Mouse (Mus musculus): ENCODE measurements around the gene Hrh2.
A peak's percentile ranks its signal among the peaks of the same experiment; 100 is the strongest.

Gene Hrh2

GRCm38 (mm10) chr13:54215777-54216316 lies 23.9 kb downstream of the Hrh2 start:
- no peak for DNase-seq (ENCODE audit: extremely low read depth, low read depth)

- DNase-seq (ENCODE audit: extremely low read depth, low read depth) = peak; percentile 97
Measured at GRCm38 (mm10) chr13:54218341-54218740, 26.4 kb downstream of the Hrh2 start.

GRCm38 (mm10) chr13:54221631-54222179 lies 29.8 kb downstream of the Hrh2 start:
- DNase-seq (ENCODE audit: extremely low read depth, low read depth) = no peak

- no peak for DNase-seq (ENCODE audit: extremely low read depth, low read depth)
Measured at GRCm38 (mm10) chr13:54222921-54223769, 31.2 kb downstream of the Hrh2 start.

GRCm38 (mm10) chr13:54227916-54228483 lies 36.1 kb downstream of the Hrh2 start:
- peak; percentile 33 for DNase-seq (ENCODE audit: extremely low read depth, low read depth)

GRCm38 (mm10) chr13:54230081-54230480 lies 38.2 kb downstream of the Hrh2 start:
- DNase-seq (ENCODE audit: extremely low read depth, low read depth) = no peak

- DNase-seq (ENCODE audit: extremely low read depth, low read depth) = no peak
Measured at GRCm38 (mm10) chr13:54231868-54232267, 39.9 kb downstream of the Hrh2 start.

GRCm38 (mm10) chr13:54237512-54237911 lies 45.6 kb downstream of the Hrh2 start:
- no peak for DNase-seq (ENCODE audit: extremely low read depth, low read depth)

GRCm38 (mm10) chr13:54238585-54239323 lies 46.8 kb downstream of the Hrh2 start:
- DNase-seq (ENCODE audit: extremely low read depth, low read depth) = no peak

- DNase-seq (ENCODE audit: extremely low read depth, low read depth) = peak; percentile 43
Measured at GRCm38 (mm10) chr13:54242380-54242779, 50.5 kb downstream of the Hrh2 start.

GRCm38 (mm10) chr13:54245204-54245603 lies 53.3 kb downstream of the Hrh2 start:
- DNase-seq (ENCODE audit: extremely low read depth, low read depth) = no peak

- peak; percentile 50 for DNase-seq (ENCODE audit: extremely low read depth, low read depth)
Measured at GRCm38 (mm10) chr13:54247545-54247944, 55.6 kb downstream of the Hrh2 start.

GRCm38 (mm10) chr13:54248436-54248995 lies 56.6 kb downstream of the Hrh2 start:
- no peak for DNase-seq (ENCODE audit: extremely low read depth, low read depth)

- no peak for DNase-seq (ENCODE audit: extremely low read depth, low read depth)
Measured at GRCm38 (mm10) chr13:54249007-54249406, 57.1 kb downstream of the Hrh2 start.

GRCm38 (mm10) chr13:54250346-54250745 lies 58.4 kb downstream of the Hrh2 start:
- DNase-seq (ENCODE audit: extremely low read depth, low read depth) = no peak

GRCm38 (mm10) chr13:54251541-54252225 lies 59.8 kb downstream of the Hrh2 start:
- no peak for DNase-seq (ENCODE audit: extremely low read depth, low read depth)

GRCm38 (mm10) chr13:54257580-54258223 lies 65.8 kb downstream of the Hrh2 start:
- DNase-seq (ENCODE audit: extremely low read depth, low read depth) = no peak

- DNase-seq (ENCODE audit: extremely low read depth, low read depth) = no peak
Measured at GRCm38 (mm10) chr13:54258231-54258743, 66.4 kb downstream of the Hrh2 start.

- no peak for DNase-seq (ENCODE audit: extremely low read depth, low read depth)
Measured at GRCm38 (mm10) chr13:54260318-54260717, 68.4 kb downstream of the Hrh2 start.
